Mouse (Mus musculus) intestine, embryonic 16.5 days (tissue): Measurements from ENCODE around the gene Arid3b. TPM values are rescaled to one million over a fixed set of nuclear protein-coding genes. Genes with fewer than 3 reads are reported as not detected.

Source experiments
- ATAC-seq: fragments of 200-750 bp; cut with Nextera tagmentation; 2 replicates; pipeline ENCODE4 v1.8.0; 2017; ENCODE audit warnings: moderate TSS enrichment, moderate library complexity
- H3K27ac ChIP-seq: fragments of 300-500 bp; sonication (generic); 2 replicates; pipeline ENCODE4 v1.5.1; 2014; ENCODE audit warnings: mild to moderate bottlenecking, low read length
- H3K27me3 ChIP-seq: fragments of 300-500 bp; sonication (generic); replicated peaks from 2 replicates; pipeline ENCODE4 v1.6.1; 2014; ENCODE audit warnings: low read length, control low read depth, mixed read lengths; ENCODE audit not compliant: control insufficient read depth, insufficient read depth
- H3K36me3 ChIP-seq: fragments of 300-500 bp; sonication (generic); 2 replicates; pipeline ENCODE4 v1.6.1; 2014; ENCODE audit warnings: low read length, control low read depth; ENCODE audit not compliant: control insufficient read depth, insufficient read depth
- H3K4me1 ChIP-seq: fragments of 300-500 bp; sonication (generic); 2 replicates; pipeline ENCODE4 v1.6.1; 2014; ENCODE audit warnings: low read length, control low read depth, mixed read lengths; ENCODE audit not compliant: control insufficient read depth, insufficient read depth
- H3K4me2 ChIP-seq: fragments of 300-500 bp; sonication (generic); 2 replicates; pipeline ENCODE4 v1.6.1; 2014; ENCODE audit warnings: low read depth, low read length, control low read depth
- H3K4me3 ChIP-seq: fragments of 300-500 bp; sonication (generic); 2 replicates; pipeline ENCODE4 v1.5.1; 2014; ENCODE audit warnings: mild to moderate bottlenecking, low read length
- H3K9ac ChIP-seq: fragments of 300-500 bp; sonication (generic); 2 replicates; pipeline ENCODE4 v1.6.1; 2014; ENCODE audit warnings: low read depth, low read length
- H3K9me3 ChIP-seq: fragments of 300-500 bp; sonication (generic); 2 replicates; pipeline ENCODE4 v1.6.1; 2016; ENCODE audit warnings: low read length, control low read depth; ENCODE audit not compliant: control insufficient read depth
- WGBS: fragments of 180-500 bp; shearing (Covaris S2); extraction: QIAGEN DNeasy Blood & Tissue Kit; methylation state at CpG from one replicate; pipeline ENCODE4 v1.1.7; 2014; 5-methylcytosine and 5-hydroxymethylcytosine counted together
- polyA plus RNA-seq: library from polyadenylated mRNA; unstranded; fragments of >200 nt; fragmentation: Nextera tagmentation; extraction: Ambion mirVana; gene quantifications from 2 replicates; pipeline ENCODE4 v1.2.1, GENCODE M21; 2015

Gene Arid3b
- polyA plus RNA-seq, 1 experiment from 2014 or later: 7.5 TPM

DNA sequence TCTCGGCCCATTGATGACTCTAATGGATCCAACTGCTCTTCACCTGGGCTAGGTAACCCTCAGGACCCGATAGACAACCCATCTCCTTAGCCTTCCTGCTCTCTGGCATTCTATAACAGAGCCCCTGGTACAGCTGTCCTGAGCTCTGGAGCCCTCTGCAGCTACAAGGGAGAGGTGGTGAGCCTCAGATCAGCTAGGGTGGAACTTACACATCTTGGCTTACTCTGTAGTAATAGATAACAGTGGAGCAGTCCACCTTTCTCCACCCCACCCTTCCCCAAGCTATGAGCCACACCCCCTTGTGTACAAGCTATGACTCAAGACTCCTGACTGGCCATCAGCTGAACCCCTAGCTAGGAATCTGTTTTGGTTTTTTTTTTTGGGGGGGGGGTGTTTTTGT is 65.8 kb downstream of the Arid3b start:
- Histone ChIP-seq H3K4me2 (no peak overlapping the region), H3K9ac (no peak overlapping the region), H3K27ac (no peak overlapping the region), H3K4me3 (no peak overlapping the region), H3K27me3 (no peaks in the 10 kb centered on the region), H3K36me3 (no peaks in the 10 kb centered on the region), H3K9me3 (no peaks in the 10 kb centered on the region), H3K4me1 (peaks cover 4% of the 10 kb centered on the region; the same call in 1 of the 2 replicates)
- WGBS: 90% methylated on average over 2 of the region's 2 CpGs
- ATAC-seq: 0 out of 2 replicates have a peak, but pooled peaks have one; percentile 31

DNA sequence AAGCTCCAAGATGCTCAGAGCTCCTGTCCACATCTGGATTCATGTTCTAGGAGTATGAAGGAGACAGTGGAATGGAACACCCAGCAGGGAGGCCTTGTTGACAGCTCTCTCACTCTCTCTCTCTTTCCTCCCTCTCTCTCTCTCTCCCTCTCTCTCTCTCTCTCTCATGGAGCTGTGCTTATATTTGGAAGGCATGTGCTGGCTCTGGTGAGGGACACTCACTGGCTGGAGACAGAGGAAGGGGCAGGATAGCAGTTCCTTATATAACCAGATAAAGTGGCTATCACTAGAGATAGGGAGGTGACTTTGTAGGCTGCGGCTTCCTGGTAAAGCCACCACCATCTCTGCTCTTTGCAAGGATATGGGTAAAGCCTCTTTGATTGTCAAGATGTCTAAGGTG is 66.4 kb downstream of the Arid3b start:
- no peak for ATAC-seq
- H3K36me3 ChIP-seq: no peaks in the 10 kb centered on the region
- WGBS: 94% methylated on average over 1 of the region's 1 CpGs
- H3K4me3 ChIP-seq: no peak overlapping the region
- peaks cover 4% of the 10 kb centered on the region; the same call in 1 of the 2 replicates for H3K4me1 ChIP-seq
- no peak overlapping the region for H3K27ac ChIP-seq
- H3K4me2 ChIP-seq: no peak overlapping the region
- H3K27me3 ChIP-seq: no peaks in the 10 kb centered on the region
- H3K9ac ChIP-seq: no peak overlapping the region
- no peaks in the 10 kb centered on the region for H3K9me3 ChIP-seq

DNA sequence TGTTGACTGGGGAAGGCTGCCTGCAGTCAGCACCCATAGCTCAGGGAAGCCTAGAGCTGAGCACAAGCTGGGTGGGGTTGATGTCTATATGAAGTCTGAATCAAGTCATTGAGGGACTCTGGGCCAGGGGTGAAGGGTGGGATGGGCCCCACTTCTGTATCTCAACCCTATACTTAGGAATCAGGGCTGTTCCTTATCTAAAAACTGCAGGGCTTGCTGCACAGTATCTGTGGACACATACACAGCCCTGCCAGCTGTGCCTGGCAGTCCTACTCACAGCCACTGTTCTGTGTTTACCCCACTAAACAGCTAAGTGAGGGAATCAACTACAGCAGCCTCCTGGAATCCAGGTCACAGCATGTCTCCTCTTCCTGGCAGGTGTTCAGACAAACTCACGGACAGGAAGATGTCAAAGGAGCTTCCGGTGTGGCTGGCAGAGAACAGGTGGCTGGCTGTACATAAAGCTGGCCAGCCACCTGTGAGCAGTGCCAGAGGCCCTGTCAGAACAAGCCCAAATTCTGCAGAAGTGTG is 67.0 kb downstream of the Arid3b start:
- H3K27ac ChIP-seq: no peak overlapping the region
- peak; percentile 13; the same call in 1 of the 2 replicates for ATAC-seq

DNA sequence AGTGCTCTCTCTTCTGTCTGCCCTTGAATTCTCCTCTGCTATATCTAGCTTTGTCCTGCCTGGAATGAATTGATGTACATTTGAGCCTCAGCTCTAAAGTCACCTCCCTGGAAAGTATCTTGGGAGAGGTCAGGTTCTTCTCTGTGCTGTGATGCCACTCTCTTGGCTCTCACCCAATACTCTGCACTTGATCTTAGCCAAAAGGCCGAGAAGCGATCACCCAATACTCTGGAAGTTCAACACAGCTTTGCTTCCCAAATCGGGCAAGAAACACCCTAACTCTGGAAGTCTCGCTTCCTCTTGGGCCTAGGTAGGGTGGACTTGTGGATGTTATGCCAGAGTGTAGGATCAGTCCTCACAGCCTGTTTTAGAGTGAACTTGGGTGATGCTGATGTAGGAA is 69.4 kb downstream of the Arid3b start:
- H3K9me3 ChIP-seq: no peaks in the 10 kb centered on the region
- H3K9ac ChIP-seq: no peak overlapping the region
- H3K27me3 ChIP-seq: no peaks in the 10 kb centered on the region
- WGBS: 92% methylated on average over 4 of the region's 4 CpGs
- H3K4me1 ChIP-seq: peaks cover 24% of the 10 kb centered on the region
- H3K36me3 ChIP-seq: no peaks in the 10 kb centered on the region
- no peak for ATAC-seq
- H3K4me3 ChIP-seq: no peak overlapping the region
- no peak overlapping the region for H3K4me2 ChIP-seq
- H3K27ac ChIP-seq: no peak overlapping the region

More for the DNA sequence above, 67.0 kb downstream of the Arid3b start:
- no peak overlapping the region for H3K4me3 ChIP-seq
- H3K36me3 ChIP-seq: no peaks in the 10 kb centered on the region
- 73% methylated on average over 2 of the region's 2 CpGs for WGBS
- H3K4me1 ChIP-seq: peaks cover 4% of the 10 kb centered on the region; the same call in 1 of the 2 replicates
- no peaks in the 10 kb centered on the region for H3K9me3 ChIP-seq
- H3K27me3 ChIP-seq: no peaks in the 10 kb centered on the region
- H3K9ac ChIP-seq: no peak overlapping the region
- H3K4me2 ChIP-seq: no peak overlapping the region

DNA sequence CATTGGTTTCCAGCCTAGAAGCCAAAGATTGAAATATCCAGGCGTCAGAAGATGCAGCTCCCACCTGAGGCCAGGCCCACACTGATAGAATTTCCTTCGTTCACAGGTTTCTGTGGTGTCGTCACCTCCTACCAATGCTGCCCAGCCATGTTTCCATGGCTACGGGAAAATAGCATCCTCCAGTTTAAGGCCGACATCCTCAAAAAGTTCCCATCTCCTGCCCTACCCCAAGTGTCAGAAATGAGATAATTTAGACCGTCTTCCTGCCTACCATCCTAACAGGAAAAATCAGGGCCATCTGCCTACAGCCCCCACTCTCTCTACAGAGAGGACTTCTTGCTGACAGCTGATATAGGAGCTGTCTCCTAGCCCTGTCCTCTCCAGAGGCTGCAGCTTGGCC is 70.2 kb downstream of the Arid3b start:
- Histone ChIP-seq H3K4me2 (peak overlapping the region; percentile 97), H3K4me1 (peaks cover 27% of the 10 kb centered on the region), H3K9ac (peak overlapping the region; percentile 99), H3K27me3 (no peaks in the 10 kb centered on the region), H3K4me3 (peak overlapping the region; percentile 97), H3K36me3 (no peaks in the 10 kb centered on the region), H3K9me3 (no peaks in the 10 kb centered on the region), H3K27ac (no peak overlapping the region)
- no peak for ATAC-seq
- WGBS: 47% methylated on average over 6 of the region's 6 CpGs

DNA sequence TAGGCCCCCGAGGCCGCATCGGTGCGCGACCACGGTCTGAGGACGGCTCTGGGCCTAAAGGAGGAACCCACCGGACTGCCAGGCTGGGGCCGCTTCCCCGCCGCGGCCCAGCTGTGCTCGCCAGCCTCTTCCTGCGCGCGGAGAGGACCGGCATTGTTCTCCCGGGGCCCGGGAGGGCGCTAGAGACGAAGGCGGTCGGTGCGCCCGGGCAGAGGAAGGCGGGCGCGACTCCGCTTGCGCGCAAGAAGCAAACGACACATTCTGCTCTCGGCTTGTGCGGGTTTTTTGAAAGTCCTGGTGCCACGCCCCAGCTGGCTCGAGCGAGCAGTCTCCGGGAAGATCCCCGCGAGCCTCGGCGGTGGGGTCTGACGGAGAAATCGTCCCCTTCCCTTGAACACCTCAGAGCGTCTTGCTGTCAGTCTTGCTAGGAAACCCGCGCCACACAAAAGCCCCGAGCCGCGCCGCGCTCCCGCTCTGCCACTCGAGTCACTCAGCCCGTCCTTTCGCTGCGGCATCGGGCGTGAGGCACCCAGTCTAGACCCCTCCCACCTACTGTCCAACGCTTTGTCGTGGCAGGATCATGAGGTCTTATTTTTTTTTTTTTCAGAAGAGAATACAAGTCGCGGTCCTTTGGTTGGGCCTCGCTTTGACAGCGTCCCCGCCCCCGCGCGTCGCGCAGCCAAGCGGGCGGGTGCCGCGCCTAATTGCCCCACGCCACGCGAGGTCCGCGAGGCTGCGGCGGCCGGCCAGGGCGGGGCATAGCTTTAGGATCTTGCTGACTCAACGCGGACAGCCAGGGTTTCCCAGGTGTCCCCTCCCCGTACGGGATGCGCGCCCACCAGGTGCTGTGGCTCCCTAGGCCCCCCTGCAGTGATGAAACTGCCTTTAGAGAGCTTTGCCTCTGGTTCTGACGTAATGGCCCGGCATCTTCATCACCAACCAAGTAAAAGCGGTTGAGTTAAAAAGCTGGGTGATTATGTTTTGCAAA is 70.9 kb downstream of the Arid3b start, which contains the start of gene Clk3:
TSS of gene Clk3 (minus strand) at position 497 of the 988 bp plus-strand sequence.
- peak within 1 kb of the TSS; percentile 97 for H3K4me2 ChIP-seq
- ATAC-seq: peak; percentile 63
- H3K27ac ChIP-seq: peak within 1 kb of the TSS; percentile 98
- WGBS: under 1% methylated on average over 93 of the region's 93 CpGs
- peaks cover 27% of the 10 kb centered on the region for H3K4me1 ChIP-seq
- peaks cover 5% of the 10 kb centered on the region for H3K36me3 ChIP-seq
- H3K4me3 ChIP-seq: peak within 1 kb of the TSS; percentile 97
- no peaks in the 10 kb centered on the region for H3K27me3 ChIP-seq
- no peaks in the 10 kb centered on the region for H3K9me3 ChIP-seq
- peak within 1 kb of the TSS; percentile 99 for H3K9ac ChIP-seq

DNA sequence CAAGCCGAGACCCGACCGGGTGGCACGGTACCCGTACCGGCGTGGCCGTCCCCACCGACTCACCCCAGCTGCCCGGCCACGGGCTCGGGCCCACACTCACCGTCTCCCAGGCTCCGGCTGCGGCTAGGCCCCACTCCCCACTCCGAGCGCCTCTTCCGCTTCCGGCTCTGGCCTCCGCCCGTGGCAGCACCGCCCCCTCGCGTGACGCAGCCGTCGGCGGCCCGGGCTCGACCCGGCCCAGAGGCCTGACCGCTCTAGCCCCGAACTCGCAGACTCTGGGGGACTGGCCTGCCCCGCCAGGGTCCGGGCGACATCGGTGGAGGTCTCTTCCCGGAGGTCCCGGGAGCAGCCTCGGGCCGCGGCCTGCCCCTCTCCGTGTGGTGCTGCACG is 71.6 kb downstream of the Arid3b start:
- peak; percentile 95 for ATAC-seq
- H3K9ac ChIP-seq: peak overlapping the region; percentile 99
- peak overlapping the region; percentile 97 for H3K4me2 ChIP-seq
- peaks cover 27% of the 10 kb centered on the region for H3K4me1 ChIP-seq
- H3K4me3 ChIP-seq: peak overlapping the region; percentile 97
- no peaks in the 10 kb centered on the region for H3K9me3 ChIP-seq
- peaks cover 11% of the 10 kb centered on the region for H3K36me3 ChIP-seq
- WGBS: under 1% methylated on average over 45 of the region's 45 CpGs
- H3K27me3 ChIP-seq: no peaks in the 10 kb centered on the region
- H3K27ac ChIP-seq: peak overlapping the region; percentile 98

DNA sequence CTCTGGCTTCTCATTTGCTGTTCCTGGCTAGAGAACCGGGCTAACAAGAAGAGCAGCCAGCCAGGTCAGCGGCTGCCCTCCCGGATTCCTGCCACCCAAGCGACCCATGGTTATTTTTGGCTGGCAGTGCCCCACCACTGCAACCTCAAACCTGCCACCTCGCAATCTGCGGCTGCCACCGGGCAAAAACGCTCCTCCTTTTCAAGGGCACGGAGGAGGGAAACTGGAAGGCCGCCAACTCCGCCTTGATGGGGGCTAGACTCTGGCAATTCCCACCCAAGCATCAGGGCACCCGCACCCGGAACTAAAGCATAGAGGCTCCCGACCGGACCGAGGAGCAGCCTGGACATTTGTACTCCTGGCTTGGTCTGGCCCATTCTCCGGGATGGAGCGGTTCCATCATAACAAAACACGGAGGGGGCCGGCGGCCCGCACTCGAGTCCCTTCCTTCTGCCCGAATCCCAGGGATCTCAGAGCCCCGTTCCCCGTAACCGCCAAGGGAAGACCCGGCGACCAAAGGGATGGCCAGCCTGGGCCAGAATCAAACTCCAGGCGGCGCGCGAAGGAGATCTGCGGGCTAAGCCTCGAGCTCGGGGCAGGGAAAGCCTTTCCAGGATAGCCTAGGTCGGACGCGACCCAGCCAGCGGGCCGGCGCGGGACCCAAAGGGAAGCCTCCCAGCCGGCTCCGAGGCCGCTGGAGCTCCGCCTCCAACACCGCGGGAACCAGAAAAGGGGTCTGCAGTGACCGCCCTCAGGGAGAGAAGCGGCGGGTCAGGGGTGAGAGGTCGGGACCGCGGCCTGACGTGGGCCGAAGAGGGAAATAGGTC is 72.2 kb downstream of the Arid3b start:
- H3K4me3 ChIP-seq: peak overlapping the region; percentile 97
- peaks cover 27% of the 10 kb centered on the region for H3K4me1 ChIP-seq
- peak overlapping the region; percentile 99 for H3K9ac ChIP-seq
- under 1% methylated on average over 57 of the region's 57 CpGs for WGBS
- H3K36me3 ChIP-seq: peaks cover 15% of the 10 kb centered on the region
- H3K27ac ChIP-seq: peak overlapping the region; percentile 98
- H3K9me3 ChIP-seq: no peaks in the 10 kb centered on the region
- ATAC-seq: peak; percentile 65
- H3K4me2 ChIP-seq: peak overlapping the region; percentile 89
- H3K27me3 ChIP-seq: no peaks in the 10 kb centered on the region
